Mouse (Mus musculus) embryonic fibroblast, embryonic 13.5 days (primary cell): ENCODE measurements around the gene Grid2. TPM values are rescaled to one million over a fixed set of nuclear protein-coding genes. Genes with fewer than 3 reads are reported as not detected.

Experiments
- H3K27ac ChIP-seq: 2 replicates; pipeline ENCODE4 v1.5.1; 2012; ENCODE audit warnings: low read length, control low read depth, inconsistent platforms; ENCODE audit not compliant: insufficient read depth
- H3K4me1 ChIP-seq: 2 replicates; pipeline ENCODE4 v1.6.1; 2011; ENCODE audit warnings: low read length; ENCODE audit not compliant: control insufficient read depth, insufficient read depth
- H3K4me3 ChIP-seq: 2 replicates; pipeline ENCODE4 v1.5.1; 2011; ENCODE audit warnings: mild to moderate bottlenecking, control low read depth, low read length; ENCODE audit not compliant: insufficient read depth
- CTCF ChIP-seq: IDR thresholded peaks from 2 replicates; pipeline ENCODE4 v1.5.1; 2011; ENCODE audit warnings: mild to moderate bottlenecking, control low read depth, low read length, moderate library complexity, borderline replicate concordance; ENCODE audit not compliant: insufficient read depth
- POLR2A ChIP-seq: IDR thresholded peaks from 2 replicates; pipeline ENCODE4 v1.6.1; 2011; ENCODE audit warnings: low read depth, mild to moderate bottlenecking, control low read depth, low read length, moderate library complexity
- polyA plus RNA-seq: library from polyadenylated mRNA; stranded (reverse); fragments of >200 nt; gene quantifications from 2 replicates; pipeline ENCODE4 v1.2.4, GENCODE M21; 2011; ENCODE audit warnings: low read depth; ENCODE audit not compliant: missing spikeins, insufficient read length

The Grid2 gene
- polyA plus RNA-seq, 1 experiment, result 1.8 TPM

DNA sequence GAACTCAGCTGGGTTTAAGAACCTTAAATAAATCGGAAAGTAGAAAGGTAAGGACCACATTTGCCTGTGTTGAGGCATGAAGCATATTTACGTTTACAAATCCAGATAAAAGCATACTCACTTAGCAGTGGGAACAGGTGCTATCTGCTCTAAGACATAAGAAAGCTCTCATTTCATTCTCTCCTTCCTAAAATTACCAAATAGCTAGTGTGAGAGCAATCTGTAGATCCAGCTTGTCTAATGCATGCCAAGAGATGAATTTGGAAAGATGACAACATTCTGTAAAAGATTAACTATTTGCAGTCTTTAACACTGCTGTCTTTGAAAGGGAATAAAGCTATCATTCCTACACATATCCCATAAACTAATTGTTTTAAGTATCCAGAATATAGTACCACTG lies 858.9 kb downstream of the Grid2 start:
- TF ChIP-seq CTCF (no peak), POLR2A (no peak)
- H3K4me3 ChIP-seq, result no peak overlapping the region
- peaks cover 2% of the 10 kb centered on the region; the same call in 1 of the 2 replicates for H3K4me1 ChIP-seq
- no peak overlapping the region for H3K27ac ChIP-seq

DNA sequence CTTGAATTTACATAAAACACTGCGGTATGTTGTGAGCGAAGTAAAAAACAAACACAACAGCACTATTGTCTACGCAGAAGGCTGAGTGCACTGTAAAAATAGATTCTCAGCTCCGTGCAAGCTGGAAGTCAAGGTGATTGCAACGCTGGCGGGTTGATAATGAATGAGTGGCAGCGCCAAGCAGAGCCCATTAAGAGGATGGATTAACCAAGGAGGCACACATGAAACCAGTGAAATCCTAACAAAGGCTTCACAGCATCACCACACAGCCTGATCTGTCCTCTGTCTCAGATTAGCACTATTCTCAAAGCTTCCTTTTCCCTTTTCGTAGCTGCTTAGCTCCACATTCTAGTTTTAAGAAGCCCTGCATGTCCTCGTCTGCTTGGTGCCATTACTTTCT lies 880.6 kb downstream of the Grid2 start:
- TF ChIP-seq CTCF, result no peak
- TF ChIP-seq POLR2A, result no peak
- H3K4me1 ChIP-seq, result no peaks in the 10 kb centered on the region
- no peak overlapping the region for H3K4me3 ChIP-seq
- no peak overlapping the region for H3K27ac ChIP-seq

DNA sequence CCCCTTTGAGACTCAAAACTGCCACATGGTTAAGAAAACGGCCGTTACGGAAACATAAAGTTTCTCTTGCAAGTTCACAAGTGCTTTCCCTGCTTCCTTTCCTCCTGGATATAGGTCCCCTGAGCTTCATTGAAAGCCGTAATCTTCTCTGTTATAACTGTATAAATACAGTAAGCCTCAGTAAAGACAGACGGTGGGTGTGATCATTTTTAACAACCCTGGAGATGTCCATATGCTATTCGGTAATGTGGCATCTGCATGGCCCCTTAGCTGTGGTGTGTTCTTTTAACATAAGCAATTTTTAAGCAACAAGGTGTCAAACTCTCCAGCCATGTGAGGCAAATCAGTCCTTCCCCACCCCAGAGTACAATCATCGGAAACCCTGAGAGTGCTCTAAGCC lies 892.9 kb downstream of the Grid2 start:
- TF ChIP-seq CTCF, result no peak
- TF ChIP-seq POLR2A, result no peak
- H3K27ac ChIP-seq, result no peak overlapping the region
- no peaks in the 10 kb centered on the region for H3K4me1 ChIP-seq
- no peak overlapping the region for H3K4me3 ChIP-seq

GRCm38 (mm10) chr6:64174995-64175612 lies 919.4 kb downstream of the Grid2 start:
- no peak overlapping the region for H3K27ac ChIP-seq
- TF ChIP-seq POLR2A (no peak), CTCF (no peak)
- H3K4me3 ChIP-seq, result no peak overlapping the region
- no peaks in the 10 kb centered on the region for H3K4me1 ChIP-seq

DNA sequence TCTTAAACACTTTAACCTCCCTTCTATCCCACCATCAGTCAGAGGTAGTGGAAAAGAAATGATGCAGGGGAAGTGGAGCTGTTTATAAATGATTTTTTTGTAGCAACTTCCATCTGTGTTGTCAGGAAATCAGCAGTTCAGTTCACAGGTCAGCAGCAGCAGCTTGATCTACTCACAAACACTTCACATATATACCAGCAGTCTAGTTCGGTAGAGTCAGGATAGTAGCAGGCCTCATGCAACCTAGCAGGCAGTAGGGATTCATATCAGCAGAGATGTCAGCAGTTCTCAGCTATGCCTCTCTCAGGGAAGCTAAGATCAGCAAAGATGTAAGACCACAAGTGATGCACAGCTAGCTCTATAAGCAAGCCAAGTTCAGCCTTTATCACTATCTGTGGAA lies 938.0 kb downstream of the Grid2 start:
- TF ChIP-seq POLR2A, result no peak
- no peak for TF ChIP-seq CTCF
- Histone ChIP-seq H3K27ac (no peak overlapping the region), H3K4me1 (no peaks in the 10 kb centered on the region), H3K4me3 (no peak overlapping the region)

- no peak overlapping the region for H3K4me3 ChIP-seq
- H3K27ac ChIP-seq, result no peak overlapping the region
- TF ChIP-seq POLR2A, result no peak
- no peak for TF ChIP-seq CTCF
- no peaks in the 10 kb centered on the region for H3K4me1 ChIP-seq
These were observed 946.9 kb downstream of the Grid2 start for GRCm38 (mm10) chr6:64202396-64203122.

GRCm38 (mm10) chr6:64236351-64236750 lies 980.7 kb downstream of the Grid2 start:
- Histone ChIP-seq H3K27ac (no peak overlapping the region), H3K4me3 (no peak overlapping the region), H3K4me1 (no peaks in the 10 kb centered on the region)
- TF ChIP-seq POLR2A (no peak), CTCF (no peak)

DNA sequence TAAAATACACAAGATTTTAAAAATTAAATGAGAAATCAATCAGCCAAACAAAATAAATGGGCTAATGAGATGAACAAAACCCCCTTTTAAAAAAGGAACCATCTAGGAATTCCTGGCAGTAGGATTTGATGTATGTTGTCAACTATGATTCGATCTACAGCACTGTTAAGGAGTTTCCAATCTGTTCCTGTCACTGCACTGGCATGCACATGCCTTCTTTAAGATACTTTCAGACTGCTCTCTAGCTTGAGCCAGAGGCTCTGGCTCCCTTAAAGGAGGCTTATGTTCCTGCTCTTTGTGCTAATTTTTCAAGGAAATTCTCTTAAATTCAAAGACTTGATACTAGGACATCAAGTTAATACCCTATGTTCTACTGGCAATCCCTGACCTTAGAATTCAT lies 984.9 kb downstream of the Grid2 start:
- no peak for TF ChIP-seq CTCF
- TF ChIP-seq POLR2A, result no peak
- Histone ChIP-seq H3K27ac (no peak overlapping the region), H3K4me3 (no peak overlapping the region), H3K4me1 (no peaks in the 10 kb centered on the region)

DNA sequence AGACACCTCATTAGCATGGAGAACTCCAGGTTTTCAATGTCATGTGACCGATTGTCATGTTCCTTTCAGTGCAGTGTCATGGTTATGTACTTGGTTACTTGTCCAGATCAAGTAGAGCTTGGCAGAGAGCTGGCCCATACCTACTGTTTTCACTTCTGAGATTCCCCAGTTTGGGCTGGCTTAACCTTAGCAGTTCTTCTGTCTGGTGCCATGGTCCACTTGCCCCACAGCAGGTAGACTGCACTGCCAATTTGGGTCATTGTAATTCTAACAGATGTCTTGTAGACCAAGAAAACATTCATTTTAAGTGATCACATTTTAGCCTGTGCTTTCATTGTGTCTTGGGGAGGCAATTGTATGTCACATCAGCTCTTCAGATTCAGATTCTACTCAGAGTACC lies 990.3 kb downstream of the Grid2 start:
- H3K4me3 ChIP-seq, result no peak overlapping the region
- TF ChIP-seq POLR2A (no peak), CTCF (no peak)
- H3K27ac ChIP-seq, result no peak overlapping the region
- no peaks in the 10 kb centered on the region for H3K4me1 ChIP-seq

GRCm38 (mm10) chr6:64251041-64251440 lies 995.4 kb downstream of the Grid2 start:
- TF ChIP-seq CTCF (no peak), POLR2A (no peak)
- no peak overlapping the region for H3K4me3 ChIP-seq
- H3K27ac ChIP-seq, result no peak overlapping the region
- no peaks in the 10 kb centered on the region for H3K4me1 ChIP-seq

DNA sequence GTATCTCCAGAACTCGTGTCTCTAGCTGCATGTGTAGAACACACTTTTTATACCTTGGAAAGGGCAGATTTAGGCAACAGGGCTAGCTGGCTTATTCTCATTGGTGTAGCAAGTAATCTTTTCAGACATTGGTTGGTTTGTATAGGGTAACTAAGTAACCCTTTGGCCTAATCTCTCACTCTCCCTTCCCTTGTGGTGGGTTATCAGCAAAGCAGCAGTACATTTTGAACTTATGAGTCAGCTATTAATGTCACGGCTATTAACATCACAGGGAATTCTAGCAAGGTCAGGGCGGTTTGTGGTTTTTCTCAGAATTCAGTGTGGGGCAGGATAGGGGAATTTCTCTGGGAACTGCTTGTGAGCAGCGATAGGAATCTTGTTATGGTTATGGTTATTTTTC lies 1007.8 kb downstream of the Grid2 start:
- no peak overlapping the region for H3K27ac ChIP-seq
- no peak overlapping the region for H3K4me3 ChIP-seq
- no peaks in the 10 kb centered on the region for H3K4me1 ChIP-seq
- TF ChIP-seq CTCF, result no peak
- TF ChIP-seq POLR2A, result no peak
